Mouse (Mus musculus) intestine, embryonic 15.5 days (tissue): Measurements from ENCODE around the gene Tnfaip3. TPM values are rescaled to one million over a fixed set of nuclear protein-coding genes. Genes with fewer than 3 reads are reported as not detected.

Experiments
- polyA plus RNA-seq: library from polyadenylated mRNA; unstranded; fragments of >200 nt; fragmentation: Nextera tagmentation; extraction: Ambion mirVana; gene quantifications from 2 replicates; pipeline ENCODE4 v1.2.1, GENCODE M21; 2015

The Tnfaip3 gene
- polyA plus RNA-seq, 1 experiment from 2014 or later, result 3.4 TPM

Other genes starting within 250 kb of the Tnfaip3 start
- 0.08 and 0.11 TPM in 2 replicates for gene Gm4922, start 228.9 kb downstream of the Tnfaip3 start, polyA plus RNA-seq
- gene Perp, start 170.6 kb downstream of the Tnfaip3 start, polyA plus RNA-seq, result 47.6 and 48.4 TPM in 2 replicates